Mouse (Mus musculus) megakaryocyte, embryonic 14.5 days (primary cell): ENCODE measurements around the gene Traf3. TPM values are rescaled to one million over a fixed set of nuclear protein-coding genes. Genes with fewer than 3 reads are reported as not detected.

Experiments
- H3K27me3 ChIP-seq: replicated peaks from 2 replicates; pipeline ENCODE3; 2012; ENCODE audit warnings: inconsistent platforms
- H3K36me3 ChIP-seq: replicated peaks from 2 replicates; pipeline ENCODE3; 2012; ENCODE audit warnings: low read length, inconsistent platforms, mixed read lengths
- H3K4me1 ChIP-seq: 2 replicates; pipeline ENCODE4 v1.6.1; 2012; ENCODE audit warnings: inconsistent platforms
- H3K4me3 ChIP-seq: replicated peaks from 2 replicates; pipeline ENCODE3; 2012; ENCODE audit warnings: moderate library complexity, mild to moderate bottlenecking, inconsistent platforms
- H3K9me3 ChIP-seq: 2 replicates; pipeline ENCODE4 v1.6.1; 2012; ENCODE audit warnings: inconsistent platforms
- FLI1 ChIP-seq: IDR thresholded peaks from 2 replicates; pipeline ENCODE4 v1.6.1; 2012; ENCODE audit warnings: low read length, inconsistent platforms, mixed read lengths
- GATA1 ChIP-seq: IDR thresholded peaks from 3 replicates; pipeline ENCODE4 v1.6.1; 2012; ENCODE audit warnings: mixed read lengths, low read length, inconsistent platforms, borderline replicate concordance
- polyA plus RNA-seq: library from polyadenylated mRNA; stranded (reverse); fragments of >175 nt; gene quantifications from 2 replicates; pipeline ENCODE4 v1.2.3, GENCODE M21; 2012; ENCODE audit warnings: low replicate concordance; ENCODE audit not compliant: insufficient read depth

Traf3 gene
- polyA plus RNA-seq, 1 experiment: 5.1 TPM

- TF ChIP-seq FLI1: no peak
- no peak for TF ChIP-seq GATA1
- Histone ChIP-seq H3K36me3 (peaks cover 40% of the 10 kb centered on the region), H3K27me3 (no peaks in the 10 kb centered on the region), H3K4me3 (peak overlapping the region; percentile 60), H3K4me1 (peaks cover 100% of the 10 kb centered on the region), H3K9me3 (no peaks in the 10 kb centered on the region)
These were observed 24.7 kb downstream of the Traf3 start for GRCm38 (mm10) chr12:111190891-111191290.

- no peaks in the 10 kb centered on the region for H3K27me3 ChIP-seq
- no peak for TF ChIP-seq FLI1
- no peak for TF ChIP-seq GATA1
- peaks cover 48% of the 10 kb centered on the region for H3K36me3 ChIP-seq
- H3K4me1 ChIP-seq: peaks cover 94% of the 10 kb centered on the region
- no peaks in the 10 kb centered on the region for H3K9me3 ChIP-seq
- peak overlapping the region; percentile 62 for H3K4me3 ChIP-seq
These were observed 26.6 kb downstream of the Traf3 start for GRCm38 (mm10) chr12:111192777-111193176.

- TF ChIP-seq GATA1 (no peak), FLI1 (no peak)
- peaks cover 91% of the 10 kb centered on the region for H3K4me1 ChIP-seq
- peak overlapping the region; percentile 46 for H3K4me3 ChIP-seq
- H3K27me3 ChIP-seq: no peaks in the 10 kb centered on the region
- H3K36me3 ChIP-seq: peaks cover 48% of the 10 kb centered on the region
- H3K9me3 ChIP-seq: no peaks in the 10 kb centered on the region
These were observed 27.2 kb downstream of the Traf3 start for GRCm38 (mm10) chr12:111193331-111193730.

GRCm38 (mm10) chr12:111196548-111196947 lies 30.4 kb downstream of the Traf3 start:
- TF ChIP-seq GATA1: no peak
- TF ChIP-seq FLI1: no peak
- Histone ChIP-seq H3K4me1 (peaks cover 86% of the 10 kb centered on the region), H3K36me3 (peaks cover 42% of the 10 kb centered on the region), H3K4me3 (no peak overlapping the region), H3K27me3 (no peaks in the 10 kb centered on the region), H3K9me3 (no peaks in the 10 kb centered on the region)

- TF ChIP-seq GATA1 (no peak), FLI1 (no peak)
- H3K9me3 ChIP-seq: no peaks in the 10 kb centered on the region
- H3K4me1 ChIP-seq: peaks cover 66% of the 10 kb centered on the region
- H3K36me3 ChIP-seq: peaks cover 42% of the 10 kb centered on the region
- no peaks in the 10 kb centered on the region for H3K27me3 ChIP-seq
- H3K4me3 ChIP-seq: no peak overlapping the region
These were observed 36.9 kb downstream of the Traf3 start for GRCm38 (mm10) chr12:111203076-111203475.

GRCm38 (mm10) chr12:111203945-111204344 lies 37.8 kb downstream of the Traf3 start:
- no peak overlapping the region for H3K4me3 ChIP-seq
- TF ChIP-seq FLI1 (no peak), GATA1 (no peak)
- H3K9me3 ChIP-seq: no peaks in the 10 kb centered on the region
- H3K36me3 ChIP-seq: peaks cover 49% of the 10 kb centered on the region
- no peaks in the 10 kb centered on the region for H3K27me3 ChIP-seq
- H3K4me1 ChIP-seq: peaks cover 63% of the 10 kb centered on the region

GRCm38 (mm10) chr12:111207641-111208040 lies 41.5 kb downstream of the Traf3 start:
- Histone ChIP-seq H3K4me3 (no peak overlapping the region), H3K9me3 (no peaks in the 10 kb centered on the region), H3K36me3 (peaks cover 22% of the 10 kb centered on the region), H3K4me1 (peaks cover 53% of the 10 kb centered on the region), H3K27me3 (no peaks in the 10 kb centered on the region)
- no peak for TF ChIP-seq GATA1
- TF ChIP-seq FLI1: no peak

- TF ChIP-seq FLI1 (no peak), GATA1 (no peak)
- Histone ChIP-seq H3K4me1 (peaks cover 44% of the 10 kb centered on the region), H3K27me3 (no peaks in the 10 kb centered on the region), H3K9me3 (no peaks in the 10 kb centered on the region), H3K36me3 (peaks cover 29% of the 10 kb centered on the region), H3K4me3 (no peak overlapping the region)
These were observed 45.6 kb downstream of the Traf3 start for GRCm38 (mm10) chr12:111211729-111212128.

GRCm38 (mm10) chr12:111218867-111219266 lies 52.7 kb downstream of the Traf3 start:
- Histone ChIP-seq H3K27me3 (no peaks in the 10 kb centered on the region), H3K36me3 (peaks cover 77% of the 10 kb centered on the region)

GRCm38 (mm10) chr12:111225197-111225780 lies 59.1 kb downstream of the Traf3 start:
- H3K36me3 ChIP-seq: peaks cover 77% of the 10 kb centered on the region
- no peak for TF ChIP-seq FLI1
- no peak for TF ChIP-seq GATA1
- peaks cover 21% of the 10 kb centered on the region for H3K9me3 ChIP-seq
- H3K4me3 ChIP-seq: no peak overlapping the region
- H3K4me1 ChIP-seq: peaks cover 56% of the 10 kb centered on the region
- no peaks in the 10 kb centered on the region for H3K27me3 ChIP-seq

More at GRCm38 (mm10) chr12:111218867-111219266, 52.7 kb downstream of the Traf3 start:
- TF ChIP-seq GATA1: no peak
- no peak for TF ChIP-seq FLI1
- peaks cover 13% of the 10 kb centered on the region for H3K4me1 ChIP-seq
- no peak overlapping the region for H3K4me3 ChIP-seq
- peaks cover 27% of the 10 kb centered on the region for H3K9me3 ChIP-seq
